Mouse (Mus musculus) CD4-positive, CD25-positive, alpha-beta regulatory T cell, adult 2 months (primary cell): ENCODE measurements at regions not wholly inside any gene's neighbourhood (a gene's known extent, or its start where the extent isn't known, plus 50 kb on each side); places are given as distances from the start of the nearest gene placed in this dataset.

ENCODE experiments used
- DNase-seq: peaks from one replicate; pipeline ENCODE4 v3.0.0-alpha.2; 2012; ENCODE audit warnings: low read depth, low spot score

DNA sequence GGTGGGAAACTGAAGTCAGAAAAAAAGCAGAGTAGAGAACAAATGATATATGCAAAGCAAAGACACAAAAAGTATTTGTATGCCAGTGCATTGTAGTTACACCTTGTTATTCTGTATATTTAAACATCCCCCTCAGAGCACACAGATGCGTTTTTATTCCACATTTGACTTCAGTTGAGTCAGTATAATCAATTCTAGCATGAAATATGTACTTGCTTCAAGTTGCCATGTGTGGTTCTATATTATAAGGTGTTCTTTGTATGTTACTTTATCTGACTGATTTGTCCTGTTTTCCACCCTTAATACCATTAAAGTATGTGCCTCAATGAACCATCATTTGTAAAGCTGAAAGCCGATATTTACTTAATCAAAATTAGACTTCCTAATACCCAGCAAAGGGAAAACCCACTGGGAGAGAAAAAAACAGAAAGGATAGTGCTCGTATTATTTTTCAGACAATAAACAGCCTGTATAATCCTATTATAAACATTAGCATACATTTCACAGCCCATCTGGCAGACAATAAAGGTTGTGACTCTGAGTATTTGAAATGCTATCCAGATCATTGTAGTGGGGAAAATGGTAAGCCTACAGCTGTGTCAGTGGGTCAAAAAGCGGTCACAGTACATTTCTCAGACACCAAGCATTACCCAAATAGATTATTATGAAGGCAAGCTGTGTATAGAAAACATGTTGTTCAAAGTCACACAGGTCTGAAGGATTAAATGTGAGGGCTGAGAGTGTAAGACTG, 189.1 kb upstream of the Bmp2 start:
- no peak for DNase-seq

DNA sequence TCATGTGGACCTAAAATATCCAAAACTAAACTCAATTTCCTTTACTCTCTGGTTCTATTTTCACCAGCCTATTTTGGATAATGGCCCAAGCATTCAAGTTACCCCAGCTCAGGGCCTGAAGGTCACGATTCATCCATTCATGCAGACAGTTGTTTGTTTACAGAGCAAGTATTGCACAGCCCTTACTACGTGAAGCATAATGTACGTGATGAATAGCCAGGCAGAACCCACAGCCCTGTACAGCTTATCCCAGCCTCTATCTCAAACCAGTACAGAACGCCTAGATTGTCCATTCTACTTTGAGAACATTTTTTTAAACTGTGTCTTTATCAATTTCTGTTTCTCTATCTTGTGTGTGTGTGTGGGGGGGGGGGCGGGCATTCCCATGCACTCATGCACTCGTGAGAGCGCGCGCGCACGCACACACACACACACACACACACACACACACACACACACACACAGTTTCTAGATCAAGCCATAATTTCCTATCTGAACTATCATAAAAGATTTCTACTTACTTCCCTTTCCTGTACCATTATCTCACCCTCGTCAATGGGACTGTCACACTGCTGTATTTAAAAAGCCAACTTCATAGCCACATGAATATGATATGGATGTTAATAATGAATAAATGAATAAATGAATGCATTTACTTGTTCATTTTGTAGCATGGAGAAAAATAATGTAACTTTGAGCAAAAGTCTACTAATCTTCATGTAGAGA, 180.3 kb upstream of the Bmp2 start:
- DNase-seq: no peak

DNA sequence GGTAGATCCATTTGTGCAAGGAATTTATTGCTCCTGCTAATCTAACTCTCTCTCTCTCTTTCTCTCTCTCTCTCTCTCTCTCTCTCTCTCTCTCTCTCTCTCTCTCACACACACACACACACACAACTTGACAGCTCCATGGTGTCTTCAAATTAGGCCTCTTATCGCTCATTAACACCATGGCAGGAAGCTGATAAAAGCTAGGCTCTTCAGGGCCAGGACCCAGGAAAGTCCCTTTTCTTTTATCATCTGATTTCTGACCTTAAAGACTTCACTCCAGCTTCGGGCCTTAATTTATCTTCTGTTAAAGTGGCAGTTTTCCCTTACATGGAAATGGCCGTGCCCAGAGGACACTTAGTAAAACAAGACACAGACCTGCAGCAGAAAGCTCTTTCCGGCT, 178.4 kb upstream of the Bmp2 start:
- DNase-seq: no peak

DNA sequence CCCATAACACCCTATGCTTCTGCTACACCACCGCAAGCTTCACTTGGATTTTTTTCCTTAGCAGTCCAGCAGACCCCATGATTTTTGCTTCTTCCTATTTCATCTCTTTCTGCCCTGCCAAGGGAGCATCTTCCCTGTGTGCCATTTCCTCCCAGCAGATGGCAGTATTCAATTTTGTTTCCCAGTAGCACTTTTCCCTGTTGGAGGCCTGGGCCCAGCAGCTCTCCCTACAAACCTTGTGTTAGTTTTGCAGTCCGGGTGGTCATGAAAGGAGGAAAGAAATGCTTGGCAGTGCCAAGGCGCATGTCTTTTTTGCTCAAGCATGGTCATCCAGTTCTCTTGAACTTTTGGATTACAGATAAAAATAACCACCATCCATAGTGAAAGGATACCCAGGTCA, 170.9 kb upstream of the Bmp2 start:
- DNase-seq: no peak

DNA sequence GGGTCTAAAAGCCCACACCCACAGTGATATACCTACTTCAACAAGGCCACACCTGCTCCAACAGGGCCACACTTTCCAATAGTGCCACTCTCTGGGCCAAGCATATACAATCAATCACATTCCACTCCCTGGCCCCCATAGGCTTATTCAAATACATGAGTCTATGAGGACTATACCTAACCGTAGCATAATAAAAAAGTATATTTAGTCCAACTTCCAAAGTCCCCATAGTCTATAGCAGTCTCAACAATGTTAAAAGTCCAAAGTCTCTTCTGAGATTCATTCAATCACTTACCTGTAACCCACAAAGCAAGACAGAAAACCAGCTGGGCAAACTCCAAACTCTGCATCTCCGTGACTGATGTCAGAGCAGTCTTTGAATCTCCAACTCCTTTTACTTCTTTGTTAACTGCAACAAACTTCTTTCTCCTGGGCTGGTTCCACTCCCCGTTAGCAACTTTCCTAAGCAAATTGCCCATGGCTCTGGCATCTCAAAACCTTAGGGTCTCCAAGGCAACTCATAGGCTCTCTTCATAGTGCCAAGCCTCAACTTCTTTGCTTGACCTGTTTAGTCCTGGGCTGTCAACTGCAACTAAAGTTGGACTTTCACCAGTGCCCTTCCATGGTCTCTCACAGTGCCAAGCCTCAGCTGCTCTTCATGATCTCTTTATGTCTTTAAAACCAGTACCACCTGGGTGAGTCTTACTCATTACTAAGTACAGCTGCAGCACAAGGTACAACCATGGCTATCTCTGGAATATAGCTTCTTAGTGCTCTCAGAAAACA, 168.6 kb upstream of the Bmp2 start:
- DNase-seq: no peak

DNA sequence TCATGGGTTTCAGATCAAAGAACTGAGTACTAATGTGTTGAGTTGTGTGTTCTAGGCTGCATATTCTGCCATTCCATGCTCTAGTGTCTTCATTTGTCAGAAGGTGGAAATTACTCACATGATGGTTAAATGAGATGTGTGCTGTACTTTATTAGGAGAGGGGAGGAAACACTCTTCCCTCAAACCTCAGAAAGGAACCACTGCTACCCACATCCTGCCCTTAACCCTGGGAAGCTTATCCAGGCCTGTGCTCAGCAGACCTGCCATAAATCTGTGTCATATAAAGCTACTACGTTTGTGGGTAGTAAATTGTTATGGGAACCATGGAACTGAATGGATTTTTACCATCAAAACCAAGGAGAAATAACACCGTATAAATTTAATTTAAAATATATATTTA, 166.7 kb upstream of the Bmp2 start:
- no peak for DNase-seq

DNA sequence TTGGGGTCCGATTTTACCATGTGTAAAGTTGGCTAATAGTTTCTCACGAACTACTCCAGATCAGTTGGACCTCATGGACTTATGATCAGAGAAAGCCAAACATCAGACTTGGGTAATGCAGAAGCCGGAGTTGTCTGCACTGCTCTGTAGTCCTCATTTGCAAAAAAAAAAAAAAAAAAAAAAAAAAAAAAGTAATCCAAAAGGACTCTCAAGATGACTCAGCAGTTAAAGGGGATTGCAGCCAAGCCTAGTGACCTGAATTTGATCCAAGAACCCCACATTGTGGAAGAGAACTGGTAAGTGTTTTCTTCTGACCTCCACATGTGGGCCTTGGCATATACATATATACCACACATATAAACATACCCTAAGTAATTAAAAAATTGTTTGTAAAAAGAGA, 164.6 kb upstream of the Bmp2 start:
- no peak for DNase-seq

DNA sequence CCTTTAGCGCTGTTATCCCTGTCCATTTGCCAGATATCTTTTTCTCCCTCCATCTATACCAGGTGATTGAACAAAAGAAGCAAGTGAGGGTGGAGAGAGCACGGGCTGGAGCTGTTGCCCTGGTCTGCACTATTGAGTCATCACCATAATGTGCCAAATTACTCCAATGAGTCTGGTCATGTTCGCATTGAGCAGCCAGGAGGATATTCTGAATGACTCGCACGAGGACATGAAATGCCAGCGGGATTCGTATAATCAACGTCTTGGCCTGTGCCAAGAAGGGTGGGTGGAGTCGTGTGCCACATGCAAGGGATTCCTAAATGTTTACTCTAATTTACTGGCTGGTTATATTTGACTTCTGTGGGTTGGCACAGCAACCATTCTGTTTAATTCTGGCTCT, 159.7 kb upstream of the Bmp2 start:
- DNase-seq: no peak

DNA sequence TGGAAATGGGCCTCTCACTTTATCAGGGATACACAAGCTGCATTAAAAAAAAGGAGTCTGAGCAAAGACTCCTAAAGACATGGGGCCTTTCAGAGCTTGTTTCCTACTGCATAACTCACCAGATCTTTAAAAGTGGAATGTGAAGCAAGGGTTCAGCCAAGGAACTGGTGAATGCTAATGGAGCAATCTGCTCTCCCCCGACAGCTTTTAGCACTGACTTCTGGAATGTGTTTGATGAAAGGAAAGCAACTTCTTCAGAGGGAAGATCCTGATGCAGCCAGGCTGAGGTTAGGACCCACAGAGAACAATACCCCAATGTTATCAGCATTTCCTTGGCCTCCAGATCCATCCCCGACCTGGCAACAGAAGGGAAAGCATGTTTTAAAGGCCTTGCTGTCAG, 154.4 kb upstream of the Bmp2 start:
- DNase-seq: no peak

DNA sequence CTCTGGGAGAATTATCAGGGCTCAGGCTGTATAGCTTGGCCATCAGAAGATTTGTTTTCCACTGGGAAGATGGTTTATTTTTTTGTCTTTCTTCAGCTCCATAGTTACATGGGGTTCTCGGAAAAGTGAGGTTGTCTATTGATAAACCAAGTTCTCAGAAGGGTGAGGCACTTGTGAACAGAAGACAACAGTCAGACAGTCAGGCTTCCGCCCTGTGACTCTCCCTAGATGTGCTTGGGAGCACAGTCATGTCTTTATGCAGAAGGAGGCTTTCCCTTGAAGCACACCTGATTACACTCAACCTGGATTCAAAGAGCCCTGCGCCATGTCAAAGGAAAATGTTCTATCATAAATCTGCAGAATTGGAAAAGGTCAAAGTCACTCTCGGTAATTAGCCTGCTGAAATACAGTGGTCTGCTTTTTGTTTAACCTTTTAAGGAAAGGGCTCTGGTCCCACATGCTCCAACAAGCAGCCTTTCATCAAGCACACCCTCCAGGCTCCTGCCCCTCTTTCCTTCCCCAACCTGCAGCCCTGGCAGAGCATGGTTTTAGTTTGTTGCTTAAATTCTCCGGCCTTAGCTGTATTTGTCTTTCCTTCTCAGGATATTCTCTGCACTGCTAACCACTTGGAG, 152.8 kb upstream of the Bmp2 start:
- DNase-seq: no peak

DNA sequence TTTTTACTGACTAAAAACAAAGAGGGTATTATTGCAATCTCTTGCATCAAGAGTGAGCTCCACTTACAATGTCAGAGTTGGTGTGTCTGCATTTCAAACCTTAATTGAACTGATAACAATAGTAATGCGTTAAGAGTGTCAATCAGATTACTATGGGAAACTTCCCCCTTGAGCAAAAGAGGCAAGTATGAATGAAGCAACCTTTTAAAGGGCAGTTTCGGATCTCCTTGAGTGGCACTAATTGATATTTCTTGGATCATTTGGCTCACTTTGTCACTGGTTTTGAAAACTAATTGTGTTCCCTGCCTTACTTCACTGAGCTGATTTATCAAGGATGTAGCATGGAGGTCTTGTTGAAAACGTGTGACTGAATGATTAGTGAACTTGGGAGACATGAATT, 151.0 kb upstream of the Bmp2 start:
- DNase-seq: no peak

DNA sequence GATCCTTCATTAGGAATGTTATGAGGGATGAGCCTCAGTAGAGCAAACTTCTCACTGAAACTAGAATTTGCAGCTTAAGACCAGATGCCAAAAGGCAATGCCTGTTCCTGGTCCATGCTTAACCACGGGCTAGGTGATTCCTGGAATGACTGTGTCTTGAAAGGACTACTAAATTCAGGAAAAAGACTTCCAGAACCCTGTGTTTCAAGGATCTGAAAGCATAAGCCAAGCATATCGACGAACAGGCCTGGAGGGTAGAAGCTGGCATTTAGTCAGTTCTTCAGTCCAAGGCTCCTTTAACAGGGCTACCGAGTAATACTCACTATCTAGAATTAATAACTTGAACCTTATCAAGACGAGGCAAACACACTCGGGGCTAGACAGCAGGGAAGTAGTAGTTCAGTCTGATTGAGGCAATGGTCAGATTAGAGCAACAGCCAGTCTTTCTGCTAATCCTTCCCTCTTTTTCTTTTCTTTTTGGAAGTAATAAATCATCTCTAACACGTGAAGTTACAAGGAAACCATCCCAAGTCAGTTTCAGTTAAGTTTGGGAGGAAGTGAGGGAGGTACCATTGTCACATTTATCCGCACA, 134.9 kb upstream of the Bmp2 start:
- no peak for DNase-seq

DNA sequence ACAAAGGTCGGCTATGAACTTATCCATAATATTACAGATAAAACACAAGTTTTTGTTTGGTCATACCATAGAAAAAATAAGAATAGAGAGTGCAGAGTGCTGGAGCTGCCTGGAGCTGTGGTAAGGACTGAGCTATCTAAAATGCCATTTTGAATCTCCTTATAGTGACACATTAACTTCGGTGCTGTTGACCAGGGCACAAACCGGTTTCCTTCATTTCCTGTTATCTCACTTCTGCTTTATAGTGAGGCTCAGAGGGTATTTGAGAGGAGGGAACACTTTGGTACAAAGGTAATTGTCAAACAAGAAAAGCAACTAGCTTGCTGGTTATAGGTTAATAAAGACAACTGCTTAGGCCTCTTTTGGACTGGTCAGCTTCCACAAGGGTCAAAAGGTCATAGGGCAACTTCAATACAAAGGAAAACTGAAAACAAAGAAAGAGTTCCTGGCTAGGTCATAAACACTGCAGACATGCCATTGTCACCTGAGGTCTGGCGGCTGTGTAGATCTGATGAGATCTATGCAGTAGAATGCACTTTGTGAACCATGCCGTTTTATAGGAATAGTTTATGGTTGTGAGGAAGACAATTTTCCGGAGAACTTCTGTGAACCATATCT, 132.2 kb upstream of the Bmp2 start:
- DNase-seq: no peak

DNA sequence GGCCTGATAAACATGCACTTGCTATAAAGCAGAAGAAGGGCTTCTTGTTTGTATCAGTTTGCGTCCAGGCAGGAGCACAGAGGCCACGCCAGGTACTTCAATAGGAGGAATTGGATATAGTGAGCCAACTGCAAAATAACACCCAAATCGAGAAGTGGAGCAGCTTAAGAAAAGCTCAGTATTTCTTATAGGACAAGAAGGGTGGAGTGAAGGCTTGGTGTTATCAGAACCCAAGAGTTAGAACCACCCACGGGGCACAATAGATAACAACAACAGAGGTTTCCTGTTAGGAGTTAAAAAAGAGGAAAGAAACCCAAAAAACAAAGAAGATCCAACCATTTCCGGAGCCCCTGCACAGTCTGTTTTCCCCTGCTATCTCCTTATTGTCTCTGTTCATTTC, 126.4 kb upstream of the Bmp2 start:
- no peak for DNase-seq

DNA sequence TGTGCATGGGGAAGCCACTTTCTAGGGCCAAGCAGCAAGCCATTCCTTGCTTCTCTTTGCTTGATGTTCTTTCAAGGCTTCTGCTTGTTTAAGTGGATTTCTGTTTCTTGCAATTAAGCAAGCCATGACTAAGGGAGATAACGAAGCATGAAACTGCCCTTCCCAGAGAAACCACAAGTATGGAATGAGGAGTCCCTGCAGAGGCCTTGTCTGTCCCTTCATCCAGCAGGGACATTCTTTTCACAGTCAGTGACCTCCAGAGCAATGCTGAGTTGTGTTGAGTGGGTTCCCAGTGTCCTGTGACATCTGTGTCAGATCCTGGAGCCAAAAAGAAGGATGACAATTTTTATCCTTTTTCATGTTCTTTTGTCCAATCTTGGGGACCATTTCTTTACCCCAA, 124.9 kb upstream of the Bmp2 start:
- no peak for DNase-seq

DNA sequence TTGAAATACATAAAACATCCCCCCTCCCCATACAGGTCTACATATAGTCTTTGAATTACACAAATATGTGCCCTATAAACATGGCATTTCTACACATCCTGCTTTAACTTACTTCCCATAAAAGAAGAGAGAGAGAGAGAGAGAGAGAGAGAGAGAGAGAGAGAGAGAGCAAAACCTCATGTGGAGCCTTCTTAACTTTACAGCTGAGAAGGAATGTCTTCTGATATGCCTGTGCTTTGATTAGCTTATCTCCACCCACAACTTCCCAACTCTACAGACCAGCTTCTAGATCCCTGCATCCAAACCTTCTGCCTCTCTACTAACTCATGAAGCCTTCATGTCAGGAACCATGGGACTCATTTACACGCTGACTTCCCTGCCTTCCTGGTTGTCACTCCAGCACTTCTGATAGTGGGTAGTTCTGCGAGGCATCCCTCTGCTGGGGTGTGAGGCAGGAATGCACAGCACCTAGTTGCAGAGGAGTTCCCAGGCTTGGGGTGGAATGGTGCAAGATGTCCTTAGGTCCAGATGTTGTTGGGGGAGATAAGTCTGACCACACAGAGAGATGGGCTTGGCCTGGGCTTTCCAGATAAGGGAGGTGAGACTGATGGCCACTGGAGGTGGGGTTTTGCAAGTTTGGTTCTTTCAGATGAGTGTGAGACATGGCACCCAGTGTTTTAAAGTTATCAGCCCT, 122.4 kb upstream of the Bmp2 start:
- no peak for DNase-seq

DNA sequence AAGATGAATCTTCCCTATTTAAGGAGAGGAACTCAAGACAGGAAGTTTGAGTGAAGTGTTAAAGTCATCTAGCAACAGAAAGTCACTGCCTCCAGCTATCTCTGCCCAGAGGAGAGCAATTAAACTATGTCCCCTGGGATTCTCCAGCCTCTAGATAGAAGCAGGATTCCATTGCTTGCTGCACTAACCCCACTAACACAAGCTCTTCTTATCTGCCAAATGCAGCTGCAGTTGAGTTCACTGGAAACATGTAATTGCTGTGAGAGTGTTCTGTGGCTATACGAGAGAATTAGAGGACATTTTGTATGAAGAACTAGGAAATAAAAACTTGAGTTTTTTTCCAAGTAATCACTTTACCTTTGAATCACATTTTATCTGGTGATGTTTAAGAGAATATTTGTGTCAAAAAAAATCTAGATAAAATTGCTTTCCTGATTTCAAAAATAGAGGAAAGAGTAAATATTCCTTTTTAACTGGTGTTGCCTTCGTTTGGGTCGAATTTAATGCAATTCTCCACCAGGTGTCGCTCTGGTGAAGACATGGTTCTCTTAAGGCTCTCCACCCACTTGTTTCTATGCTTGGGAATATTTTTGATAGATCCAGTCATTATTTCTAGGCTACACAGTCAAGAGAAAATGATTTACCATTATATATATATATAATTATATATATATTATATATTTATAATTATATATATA, 121.1 kb upstream of the Bmp2 start:
- DNase-seq: no peak

DNA sequence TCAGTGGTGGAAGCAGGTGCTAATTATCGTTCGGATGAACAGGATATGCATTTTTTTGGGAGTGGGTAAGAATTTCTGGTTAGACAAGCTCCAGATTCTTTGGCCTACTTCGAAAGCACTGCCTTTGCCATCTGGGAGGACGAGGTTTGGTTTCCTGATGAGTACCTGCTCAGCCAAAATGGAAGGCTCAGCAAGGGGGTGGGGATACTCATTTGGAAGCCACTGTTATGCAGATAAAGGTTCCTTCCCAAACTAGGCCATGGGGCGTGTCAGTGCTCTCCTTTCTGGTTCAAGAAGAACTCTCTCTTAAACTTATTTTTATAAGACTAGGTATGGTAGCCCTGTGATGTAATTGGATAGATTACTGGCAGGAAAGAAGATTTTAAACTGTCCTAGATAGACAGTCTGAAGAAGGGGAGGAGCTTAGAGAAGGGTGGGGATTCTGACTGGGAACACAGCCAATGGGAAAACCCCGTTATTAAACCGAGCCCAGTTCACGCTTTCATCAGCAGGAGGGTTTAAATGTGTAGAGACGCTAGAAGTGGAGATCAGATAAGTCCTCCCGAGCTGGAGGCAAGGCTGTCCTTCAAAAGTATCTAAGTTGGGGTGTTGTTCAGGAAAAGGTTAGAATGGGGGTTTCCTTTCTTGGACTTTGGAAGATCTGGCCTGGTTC, 119.7 kb upstream of the Bmp2 start:
- no peak for DNase-seq
